Mouse (Mus musculus): ENCODE results near the gene Syde2. TPM values are rescaled to one million over a fixed set of nuclear protein-coding genes. Genes with fewer than 3 reads are reported as not detected.
"Not testable (repeated sequence)": the region's sequence is repeated elsewhere in the genome, so short reads cannot be mapped to it uniquely, and the experiment has no call there.

Syde2 gene
- polyA plus RNA-seq, 1 experiment = not detected

GRCm38 (mm10) chr3:145993481-145994201 is 6.0 kb downstream of the Syde2 start:
- TF ChIP-seq POLR2A (IDR thresholded peaks at IDR 0.05; ENCODE audit: insufficient read depth, low read depth, low read length) (no peak), CTCF (IDR thresholded peaks at IDR 0.05; ENCODE audit: insufficient read depth, low read depth, low read length) (no peak)
- Histone ChIP-seq H3K27ac (ENCODE audit: insufficient read depth, low read depth, low read length) (no peak overlapping the region), H3K4me1 (ENCODE audit: control insufficient read depth, insufficient read depth, low read length) (peaks cover 11% of the 10 kb centered on the region; the same call in 1 of the 2 replicates), H3K4me3 (ENCODE audit: insufficient read depth, low read depth, low read length) (no peak overlapping the region)
- 80% methylated on average over 14 of the region's 14 CpGs for WGBS

GRCm38 (mm10) chr3:145995489-145995888 is 7.8 kb downstream of the Syde2 start:
- Histone ChIP-seq H3K4me3 (ENCODE audit: insufficient read depth, low read depth, low read length) (no peak overlapping the region), H3K27ac (ENCODE audit: insufficient read depth, low read depth, low read length) (no peak overlapping the region), H3K4me1 (ENCODE audit: control insufficient read depth, insufficient read depth, low read length) (peaks cover 7% of the 10 kb centered on the region; the same call in 1 of the 2 replicates)
- TF ChIP-seq CTCF (IDR thresholded peaks at IDR 0.05; ENCODE audit: insufficient read depth, low read depth, low read length) (no peak), POLR2A (IDR thresholded peaks at IDR 0.05; ENCODE audit: insufficient read depth, low read depth, low read length) (no peak)
- WGBS = 93% methylated on average over 5 of the region's 5 CpGs

GRCm38 (mm10) chr3:145996539-145996938 is 8.9 kb downstream of the Syde2 start:
- H3K4me1 ChIP-seq (ENCODE audit: control insufficient read depth, insufficient read depth, low read length); H3K4me3 ChIP-seq (ENCODE audit: insufficient read depth, low read depth, low read length); H3K27ac ChIP-seq (ENCODE audit: insufficient read depth, low read depth, low read length): not testable (repeated sequence)
- WGBS = 81% methylated on average over 5 of the region's 5 CpGs

GRCm38 (mm10) chr3:146004347-146005051 is 16.8 kb downstream of the Syde2 start:
- TF ChIP-seq CTCF (IDR thresholded peaks at IDR 0.05; ENCODE audit: insufficient read depth, low read depth, low read length) (no peak), POLR2A (IDR thresholded peaks at IDR 0.05; ENCODE audit: insufficient read depth, low read depth, low read length) (no peak)
- WGBS = 91% methylated on average over 14 of the region's 14 CpGs

GRCm38 (mm10) chr3:146007872-146008271 is 20.2 kb downstream of the Syde2 start:
- 0 out of 2 replicates have a peak, but pooled peaks cover 2% of the 10 kb centered on the region for H3K4me1 ChIP-seq (ENCODE audit: control insufficient read depth, insufficient read depth, low read length)
- no peak overlapping the region for H3K27ac ChIP-seq (ENCODE audit: insufficient read depth, low read depth, low read length)
- no peak for TF ChIP-seq POLR2A (IDR thresholded peaks at IDR 0.05; ENCODE audit: insufficient read depth, low read depth, low read length)
- no peak for TF ChIP-seq CTCF (IDR thresholded peaks at IDR 0.05; ENCODE audit: insufficient read depth, low read depth, low read length)
- no peak overlapping the region for H3K4me3 ChIP-seq (ENCODE audit: insufficient read depth, low read depth, low read length)
- WGBS = 89% methylated on average over 6 of the region's 6 CpGs

More at GRCm38 (mm10) chr3:146004347-146005051, 16.8 kb downstream of the Syde2 start:
- no peak overlapping the region for H3K27ac ChIP-seq (ENCODE audit: insufficient read depth, low read depth, low read length)
- no peaks in the 10 kb centered on the region; the same call in 1 of the 2 replicates for H3K4me1 ChIP-seq (ENCODE audit: control insufficient read depth, insufficient read depth, low read length)
- H3K4me3 ChIP-seq (ENCODE audit: insufficient read depth, low read depth, low read length) = no peak overlapping the region

GRCm38 (mm10) chr3:146009859-146010645 is 22.4 kb downstream of the Syde2 start:
- TF ChIP-seq POLR2A (IDR thresholded peaks at IDR 0.05; ENCODE audit: insufficient read depth, low read depth, low read length) (no peak), CTCF (IDR thresholded peaks at IDR 0.05; ENCODE audit: insufficient read depth, low read depth, low read length) (no peak)
- H3K4me3 ChIP-seq (ENCODE audit: insufficient read depth, low read depth, low read length) = no peak overlapping the region
- WGBS = 68% methylated on average over 20 of the region's 20 CpGs

GRCm38 (mm10) chr3:146010751-146011150 is 23.1 kb downstream of the Syde2 start:
- H3K4me1 ChIP-seq (ENCODE audit: control insufficient read depth, insufficient read depth, low read length) = 0 out of 2 replicates have a peak, but pooled peaks cover 2% of the 10 kb centered on the region
- no peak for TF ChIP-seq CTCF (IDR thresholded peaks at IDR 0.05; ENCODE audit: insufficient read depth, low read depth, low read length)
- no peak for TF ChIP-seq POLR2A (IDR thresholded peaks at IDR 0.05; ENCODE audit: insufficient read depth, low read depth, low read length)
- no peak overlapping the region for H3K27ac ChIP-seq (ENCODE audit: insufficient read depth, low read depth, low read length)
- 90% methylated on average over 4 of the region's 4 CpGs for whole genome bisulfite sequencing
- no peak overlapping the region for H3K4me3 ChIP-seq (ENCODE audit: insufficient read depth, low read depth, low read length)

More at GRCm38 (mm10) chr3:146009859-146010645, 22.4 kb downstream of the Syde2 start:
- Histone ChIP-seq H3K27ac (ENCODE audit: insufficient read depth, low read depth, low read length) (no peak overlapping the region), H3K4me1 (ENCODE audit: control insufficient read depth, insufficient read depth, low read length) (0 out of 2 replicates have a peak, but pooled peaks cover 2% of the 10 kb centered on the region)

GRCm38 (mm10) chr3:146011544-146012218 is 24.0 kb downstream of the Syde2 start:
- WGBS = 82% methylated on average over 8 of the region's 8 CpGs
- Histone ChIP-seq H3K4me3 (ENCODE audit: insufficient read depth, low read depth, low read length) (no peak overlapping the region), H3K27ac (ENCODE audit: insufficient read depth, low read depth, low read length) (no peak overlapping the region), H3K4me1 (ENCODE audit: control insufficient read depth, insufficient read depth, low read length) (peaks cover 8% of the 10 kb centered on the region)
- TF ChIP-seq CTCF (IDR thresholded peaks at IDR 0.05; ENCODE audit: insufficient read depth, low read depth, low read length) = no peak
- no peak for TF ChIP-seq POLR2A (IDR thresholded peaks at IDR 0.05; ENCODE audit: insufficient read depth, low read depth, low read length)

All from olfactory bulb, adult 2 months (tissue).